Mouse (Mus musculus): Measurements from ENCODE around the gene Chpf.
A peak's percentile ranks its signal among the peaks of the same experiment; 100 is the strongest.

DNA sequence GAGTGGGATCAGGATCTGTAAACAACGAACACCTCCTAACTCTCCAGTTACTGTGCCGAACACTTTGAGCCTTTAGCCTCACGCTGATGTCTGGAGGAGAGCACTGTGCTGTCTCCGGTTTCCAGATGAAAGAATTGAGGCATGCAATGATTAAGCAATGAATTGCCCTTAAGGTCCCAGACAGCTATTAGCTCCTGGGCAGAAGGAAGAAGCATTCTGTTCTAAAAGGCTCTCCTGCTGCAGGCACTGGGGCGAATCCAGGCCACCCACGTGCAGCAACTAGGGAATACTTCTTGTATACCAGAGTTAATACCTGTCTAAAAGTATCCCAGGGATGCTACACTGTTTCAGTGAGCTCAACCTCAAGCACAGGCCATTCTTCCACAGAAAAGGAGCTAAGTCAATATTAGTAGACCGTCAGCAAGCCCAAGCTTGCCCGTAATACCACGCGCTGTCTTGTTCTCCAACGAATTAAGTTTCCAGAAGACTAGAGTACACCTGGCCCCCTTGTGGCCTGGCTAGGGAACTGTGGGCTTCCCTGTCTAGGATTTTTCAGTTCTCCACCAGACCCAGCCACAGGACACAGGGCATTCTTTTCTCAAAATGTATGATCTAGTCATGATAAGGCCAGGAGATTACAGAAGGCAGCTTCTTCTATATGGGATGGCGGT is 15.9 kb upstream of the Chpf start:
- peak; percentile 88 for TF ChIP-seq CTCF (IDR thresholded peaks at IDR 0.05; ENCODE audit: low read depth)
- TF ChIP-seq EP300 (optimal IDR thresholded peaks at IDR 0.05), result no peak

All from stomach, postnatal 0 days (tissue).